ENCODE assay signal across 9 mouse cellular contexts in genomic region chr4:128720110-128720509, GRCm38 (mm10). TPM values are rescaled to one million over a fixed set of nuclear protein-coding genes. Genes with fewer than 3 reads are reported as not detected.
DNase-seq lines count a peak whose midpoint lies in the region; ATAC-seq and TF ChIP-seq lines count a peak whose summit lies in the region.
"Had no signal": no experiment of that assay in that cellular context is flagged by ENCODE, and none has a peak within 500 bp of the region (broad histone marks: within the 10 kb centered on the region; RNA-seq: fewer than 3 reads in every experiment).

No protein-coding gene starts in this region.

- peaks cover 62% of the 10 kb centered on the region for H3K27me3 ChIP-seq in G1E (ENCODE audit: insufficient read depth, low read length)
- H3K27me3 ChIP-seq in embryonic facial prominence, embryonic 15.5 days, result no peaks in the 10 kb centered on the region
- no peaks in the 10 kb centered on the region for H3K27me3 ChIP-seq in liver, embryonic 14.5 days (ENCODE audit: control insufficient read depth, insufficient read depth, low read length)
- H3K27me3 ChIP-seq: embryonic facial prominence, embryonic 12.5 days had no signal

- no peak for TF ChIP-seq EP300 in liver, embryonic 14.5 days (IDR thresholded peaks at IDR 0.05; ENCODE audit: low read depth)

- DNase-seq in cerebellum, adult 11-12 months, result peak; percentile 71
- peak; percentile 44 for DNase-seq in G1E (ENCODE audit: low spot score)
- peak; percentile 65 for DNase-seq in kidney, adult 9 months
- DNase-seq in liver, embryonic 14.5 days (ENCODE audit: low read depth in 3 of 3, low spot score in 3 of 3), result no peak
- DNase-seq in right cerebral cortex, postnatal 10 days (ENCODE audit: low spot score in 2 of 2), result peak; percentile 76 to 80
- no peak for DNase-seq in spleen, postnatal 10 days (ENCODE audit: low spot score in 2 of 2)

- peaks cover 3% of the 10 kb centered on the region; the same call in 1 of the 2 replicates for H3K4me1 ChIP-seq in G1E (ENCODE audit: insufficient read depth, low read depth, low read length)
- H3K4me1 ChIP-seq in embryonic facial prominence, embryonic 15.5 days, result peaks cover 48% of the 10 kb centered on the region
- H3K4me1 ChIP-seq in liver, embryonic 14.5 days (replicated peaks; ENCODE audit: control insufficient read depth in 2 of 2, insufficient read depth in 2 of 2, low read length in 1 of 2), result peaks cover 0 to 11% of the 10 kb centered on the region in 2 experiments; a peak in 2 of 4 replicates

- ATAC-seq in cerebellum, adult (ENCODE audit: insufficient number of reproducible peaks, low FRiP score, low TSS enrichment), result no peak
- ATAC-seq in G1E (ENCODE audit: extremely low read depth, insufficient number of reproducible peaks, low FRiP score, poor library complexity, severe bottlenecking), result peak; percentile 45
- no peak for ATAC-seq in embryonic facial prominence, embryonic 15.5 days (ENCODE audit: insufficient number of reproducible peaks, low FRiP score, low TSS enrichment, low read depth)
- ATAC-seq in liver, embryonic 14.5 days (ENCODE audit: insufficient read depth), result peak; percentile 62

- no peak overlapping the region for H3K4me3 ChIP-seq in G1E (ENCODE audit: low read depth, low read length)
- no peak overlapping the region for H3K4me3 ChIP-seq in embryonic facial prominence, embryonic 15.5 days (replicated peaks)
- no peak overlapping the region for H3K4me3 ChIP-seq in liver, embryonic 14.5 days (ENCODE audit: insufficient read depth in 1 of 2, low read depth in 2 of 2, low read length in 2 of 2)
- H3K4me3 ChIP-seq: embryonic facial prominence, embryonic 12.5 days had no signal

- H3K27ac ChIP-seq in embryonic facial prominence, embryonic 15.5 days (replicated peaks), result peak overlapping the region; percentile 24; the same call in 1 of the 2 replicates
- H3K27ac ChIP-seq in liver, embryonic 14.5 days, result no peak overlapping the region
- H3K27ac ChIP-seq: embryonic facial prominence, embryonic 12.5 days had no signal

- H3K9ac ChIP-seq in embryonic facial prominence, embryonic 15.5 days, result no peak overlapping the region
- H3K9ac ChIP-seq in liver, embryonic 14.5 days (replicated peaks), result no peak overlapping the region
- H3K9ac ChIP-seq: embryonic facial prominence, embryonic 12.5 days had no signal

- no peak for TF ChIP-seq CTCF in G1E (IDR thresholded peaks at IDR 0.05; ENCODE audit: low read depth, low read length)
- TF ChIP-seq CTCF in liver, embryonic 14.5 days (IDR thresholded peaks at IDR 0.05; ENCODE audit: low read depth), result no peak; the same call in 1 of the 2 replicates

- no peaks in the 10 kb centered on the region for H3K36me3 ChIP-seq in G1E (replicated peaks)
- H3K36me3 ChIP-seq in embryonic facial prominence, embryonic 15.5 days, result no peaks in the 10 kb centered on the region
- H3K36me3 ChIP-seq in liver, embryonic 14.5 days (replicated peaks; ENCODE audit: control insufficient read depth, insufficient read depth, low read depth), result no peaks in the 10 kb centered on the region

- WGBS in embryonic facial prominence, embryonic 15.5 days, result 18% methylated on average over 5 of the region's 5 CpGs
- 8% methylated on average over 5 of the region's 5 CpGs for WGBS in liver, embryonic 14.5 days (ENCODE audit: insufficient replicate concordance)

- no peak overlapping the region for H3K4me2 ChIP-seq in embryonic facial prominence, embryonic 15.5 days (replicated peaks)
- no peak overlapping the region for H3K4me2 ChIP-seq in liver, embryonic 14.5 days (ENCODE audit: low read depth)
- H3K4me2 ChIP-seq: embryonic facial prominence, embryonic 12.5 days had no signal

- no peaks in the 10 kb centered on the region for H3K9me3 ChIP-seq in G1E (replicated peaks)
- no peaks in the 10 kb centered on the region for H3K9me3 ChIP-seq in embryonic facial prominence, embryonic 15.5 days (replicated peaks)
- no peaks in the 10 kb centered on the region for H3K9me3 ChIP-seq in liver, embryonic 14.5 days (ENCODE audit: control insufficient read depth, low read length)
- H3K9me3 ChIP-seq: embryonic facial prominence, embryonic 12.5 days had no signal

RNA-seq across cellular contexts. Expression of gene A3galt2, which starts 35.1 kb away (rescaled TPM):
- not detected in 2 replicates for total RNA-seq in G1E (2014; fragmentation: Nextera tagmentation)
- total RNA-seq in G1E (2017), result 0.12 and 0.16 TPM in 2 replicates
- polyA plus RNA-seq in G1E (2012), result not detected in 2 replicates
- polyA plus RNA-seq in embryonic facial prominence, embryonic 15.5 days (2015; fragmentation: Nextera tagmentation; extraction: Ambion mirVana), result 0.12 and 0.15 TPM in 2 replicates
- 0.06 and 0.09 TPM in 2 replicates for polyA plus RNA-seq in liver, embryonic 14.5 days (2012; rRNA removed)
- 0.04 TPM in 1 of 2 replicates, not detected in the other for polyA plus RNA-seq in liver, embryonic 14.5 days (2014; fragmentation: Nextera tagmentation; extraction: Ambion mirVana)

Comparison
In these comparisons a context has a peak if more than half of its experiments do, and no peak if none do; other contexts are left out.
1. DNase-seq: peak in cerebellum, adult 11-12 months (single experiment), G1E (single experiment), kidney, adult 9 months (single experiment) and right cerebral cortex, postnatal 10 days (2 of 2); none in liver, embryonic 14.5 days (0 of 3) and spleen, postnatal 10 days (0 of 2).
2. ATAC-seq: peak in G1E (single experiment) and liver, embryonic 14.5 days (single experiment); none in cerebellum, adult (single experiment) and embryonic facial prominence, embryonic 15.5 days (single experiment).